Mouse (Mus musculus) kidney, adult 2 months (tissue): ENCODE results near the gene Iqck. TPM values are rescaled to one million over a fixed set of nuclear protein-coding genes. Genes with fewer than 3 reads are reported as not detected.

Experiments
- DNase-seq: peaks from one replicate; pipeline ENCODE4 v3.0.0; 2021
- H3K27ac ChIP-seq: fragments of 200-500 bp; 2 replicates; pipeline ENCODE4 v1.5.1; 2012; ENCODE audit warnings: low read depth, low read length, control low read depth, inconsistent platforms; ENCODE audit not compliant: insufficient read depth
- H3K27me3 ChIP-seq: fragments of 200-500 bp; replicated peaks from 2 replicates; pipeline ENCODE4 v1.6.1; 2012; ENCODE audit warnings: mild to moderate bottlenecking, moderate library complexity, low read length, inconsistent platforms; ENCODE audit not compliant: control insufficient read depth, insufficient read depth
- H3K36me3 ChIP-seq: fragments of 200-500 bp; 2 replicates; pipeline ENCODE4 v1.6.1; 2012; ENCODE audit warnings: mild to moderate bottlenecking, moderate library complexity, low read length, inconsistent platforms; ENCODE audit not compliant: control insufficient read depth, insufficient read depth
- H3K4me1 ChIP-seq: fragments of 200-500 bp; 2 replicates; pipeline ENCODE4 v1.6.1; 2011; ENCODE audit warnings: low read length; ENCODE audit not compliant: control insufficient read depth, insufficient read depth
- H3K4me3 ChIP-seq: fragments of 200-500 bp; 2 replicates; pipeline ENCODE4 v1.5.1; 2011; ENCODE audit warnings: mild to moderate bottlenecking, low read depth, low read length, control low read depth; ENCODE audit not compliant: insufficient read depth
- CTCF ChIP-seq: fragments of 200-500 bp; conservative IDR thresholded peaks from 2 replicates; pipeline ENCODE4 v1.5.1; 2011; ENCODE audit warnings: low read depth, mild to moderate bottlenecking, control low read depth, low read length, moderate library complexity, mixed read lengths; ENCODE audit not compliant: insufficient read depth, insufficient read length
- POLR2A ChIP-seq: fragments of 200-500 bp; IDR thresholded peaks from one replicate; pipeline ENCODE4 v1.6.1; 2011; ENCODE audit warnings: low read depth, low read length, control low read depth
- WGBS: fragments of 180-500 bp; shearing (Covaris S2); methylation state at CpG from one replicate; pipeline ENCODE4 v1.1.7; 2018; 5-methylcytosine and 5-hydroxymethylcytosine counted together
- polyA plus RNA-seq: library from polyadenylated mRNA; depleted of rRNA; stranded (reverse); fragments of >200 nt; gene quantifications from 2 replicates; pipeline ENCODE4 v1.2.3, GENCODE M21; 2012

Iqck gene
- polyA plus RNA-seq, 1 experiment, result 2.0 TPM

DNA sequence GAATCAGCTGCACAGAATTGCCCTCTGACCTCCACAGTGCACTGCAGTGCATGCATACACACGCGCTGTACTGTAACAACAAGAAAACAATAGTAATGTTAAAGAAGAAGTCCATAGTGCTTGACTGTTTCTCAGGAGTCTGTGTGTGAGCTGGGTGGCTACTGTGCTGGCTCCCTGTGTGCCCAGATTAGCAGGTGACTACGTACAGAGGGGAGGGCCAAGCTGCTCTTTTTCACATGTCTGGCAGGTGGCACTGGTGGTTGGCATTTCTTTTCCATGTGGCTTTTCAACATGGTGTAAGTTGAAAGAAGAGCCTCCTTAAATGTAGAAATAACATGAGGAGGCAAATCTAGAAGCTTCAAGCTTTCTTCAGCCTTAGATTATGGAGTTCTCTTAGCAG, 72.8 kb downstream of the Iqck start:
- H3K27ac ChIP-seq, result no peak overlapping the region
- WGBS, result 91% methylated on average over 3 of the region's 3 CpGs
- H3K4me3 ChIP-seq, result no peak overlapping the region
- H3K4me1 ChIP-seq, result no peaks in the 10 kb centered on the region
- no peaks in the 10 kb centered on the region for H3K27me3 ChIP-seq
- H3K36me3 ChIP-seq, result no peaks in the 10 kb centered on the region
- no peak for TF ChIP-seq POLR2A
- TF ChIP-seq CTCF, result no peak
- DNase-seq, result no peak

GRCm38 (mm10) chr7:118928916-118929315, 73.4 kb downstream of the Iqck start:
- Histone ChIP-seq H3K27me3 (no peaks in the 10 kb centered on the region), H3K36me3 (no peaks in the 10 kb centered on the region), H3K27ac (0 out of 2 replicates have a peak overlapping the region, but pooled peaks have one; percentile 6), H3K4me1 (no peaks in the 10 kb centered on the region), H3K4me3 (no peak overlapping the region)
- 81% methylated on average over 8 of the region's 8 CpGs for WGBS
- TF ChIP-seq POLR2A, result no peak
- no peak for TF ChIP-seq CTCF
- no peak for DNase-seq

DNA sequence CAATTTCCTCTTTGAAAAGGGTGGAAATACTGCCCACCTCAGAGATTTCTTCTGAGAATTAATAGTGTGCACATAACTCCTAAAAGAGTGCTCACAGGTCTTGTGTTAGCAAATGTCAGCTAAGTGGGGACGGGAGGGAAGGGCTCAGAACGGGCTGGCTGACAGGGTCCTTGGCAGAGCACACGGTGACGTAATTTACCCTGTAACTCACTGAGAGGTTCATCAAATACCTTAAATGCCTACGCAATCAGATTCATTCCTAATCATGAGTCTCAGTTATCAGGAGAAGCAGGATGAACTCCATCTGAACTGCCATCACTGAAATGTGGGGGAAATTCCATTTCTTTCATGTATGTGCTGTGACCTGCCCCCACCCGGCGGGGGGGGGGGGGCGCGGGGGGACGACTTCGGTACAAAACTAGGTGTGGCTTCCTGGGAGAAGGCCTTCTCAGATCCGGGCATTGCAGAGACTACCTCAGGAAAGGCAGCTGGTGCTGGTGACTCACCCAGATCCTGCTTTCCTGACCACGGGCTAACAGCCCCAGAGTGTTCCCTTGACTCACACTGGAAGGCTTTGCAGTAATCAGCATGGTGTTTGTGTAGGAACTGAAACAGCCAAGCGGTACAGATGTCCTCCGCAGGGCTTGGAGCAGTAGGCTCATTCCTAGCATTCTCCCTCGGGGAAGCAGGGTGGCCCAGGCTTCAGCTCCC, 74.2 kb downstream of the Iqck start:
- peak; percentile 12 for DNase-seq
- H3K4me1 ChIP-seq, result no peaks in the 10 kb centered on the region
- TF ChIP-seq CTCF (no peak), POLR2A (no peak)
- WGBS, result 28% methylated on average over 16 of the region's 16 CpGs
- H3K27me3 ChIP-seq, result no peaks in the 10 kb centered on the region
- H3K27ac ChIP-seq, result 0 out of 2 replicates have a peak overlapping the region, but pooled peaks have one; percentile 11
- H3K36me3 ChIP-seq, result no peaks in the 10 kb centered on the region
- no peak overlapping the region for H3K4me3 ChIP-seq

DNA sequence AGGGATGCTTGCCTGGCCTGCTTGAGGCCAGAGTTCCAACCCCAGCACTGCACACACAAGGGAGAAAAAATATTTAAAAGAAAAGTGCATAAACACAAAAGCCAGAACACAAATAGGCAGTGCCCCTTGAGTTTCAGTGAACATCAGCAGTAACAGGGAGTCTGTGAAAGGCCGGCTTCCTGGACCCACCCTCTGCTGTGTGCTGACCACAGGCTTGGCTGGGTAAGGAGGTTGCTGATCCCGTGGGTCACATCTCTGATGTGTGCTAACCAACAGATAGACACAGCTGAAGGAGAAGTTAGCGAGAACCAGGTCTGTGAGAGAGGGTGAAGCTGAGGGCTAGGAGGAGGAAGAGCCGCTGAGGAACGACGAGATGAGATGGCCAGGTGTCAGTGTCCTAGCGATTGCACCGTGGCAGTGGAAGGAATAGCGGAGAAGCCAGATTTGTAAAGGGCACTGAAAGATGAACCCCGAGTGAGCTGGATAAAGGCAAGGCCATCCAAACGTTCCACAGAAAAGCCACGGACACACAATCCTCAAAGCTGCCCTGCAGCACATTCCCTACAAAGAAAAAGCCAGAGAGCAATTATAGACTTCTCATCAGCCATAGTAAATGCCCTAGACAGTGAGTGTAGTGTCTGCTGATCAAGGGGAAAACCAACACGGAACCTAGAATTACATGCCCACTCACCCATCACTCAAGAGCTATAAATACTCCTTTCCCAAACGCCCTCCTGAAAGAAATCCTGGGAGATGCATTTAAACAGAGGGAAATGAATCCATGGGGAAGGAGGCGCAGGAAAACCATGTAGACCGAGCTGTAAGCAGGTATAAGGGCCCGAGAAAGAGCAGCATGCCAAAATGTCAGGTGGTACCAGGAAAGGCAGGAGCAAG, 76.2 kb downstream of the Iqck start:
- WGBS, result 66% methylated on average over 17 of the region's 17 CpGs
- TF ChIP-seq POLR2A (no peak), CTCF (no peak)

DNA sequence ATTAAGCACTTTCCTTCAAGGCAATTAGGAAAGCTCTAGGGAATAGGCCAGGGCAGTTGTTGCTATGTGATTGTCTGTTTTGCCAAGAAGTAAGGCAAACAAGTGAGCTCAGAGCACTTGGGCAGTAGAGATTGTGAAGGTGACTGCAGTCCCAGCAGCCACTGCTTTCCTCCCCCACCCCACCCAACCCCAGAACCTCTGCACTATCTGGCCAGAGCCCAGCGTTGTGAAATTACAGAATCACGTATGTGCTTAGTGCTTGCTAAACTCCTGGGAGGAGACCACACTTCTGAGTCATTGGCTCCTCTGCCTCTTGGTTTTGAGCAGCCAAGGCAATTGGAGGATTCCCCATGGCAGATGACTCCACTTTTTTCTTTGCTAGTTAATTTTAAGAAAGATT, 79.8 kb downstream of the Iqck start:
- Histone ChIP-seq H3K4me1 (no peaks in the 10 kb centered on the region), H3K36me3 (no peaks in the 10 kb centered on the region), H3K4me3 (no peak overlapping the region), H3K27me3 (no peaks in the 10 kb centered on the region), H3K27ac (no peak overlapping the region)
- DNase-seq, result no peak
- WGBS, result 52% methylated on average over 2 of the region's 2 CpGs
- TF ChIP-seq POLR2A (no peak), CTCF (no peak)

More for the DNA sequence above, 76.2 kb downstream of the Iqck start:
- H3K36me3 ChIP-seq, result no peaks in the 10 kb centered on the region
- no peak overlapping the region for H3K4me3 ChIP-seq
- no peaks in the 10 kb centered on the region for H3K27me3 ChIP-seq
- no peak for DNase-seq
- H3K4me1 ChIP-seq, result no peaks in the 10 kb centered on the region
- H3K27ac ChIP-seq, result no peak overlapping the region

DNA sequence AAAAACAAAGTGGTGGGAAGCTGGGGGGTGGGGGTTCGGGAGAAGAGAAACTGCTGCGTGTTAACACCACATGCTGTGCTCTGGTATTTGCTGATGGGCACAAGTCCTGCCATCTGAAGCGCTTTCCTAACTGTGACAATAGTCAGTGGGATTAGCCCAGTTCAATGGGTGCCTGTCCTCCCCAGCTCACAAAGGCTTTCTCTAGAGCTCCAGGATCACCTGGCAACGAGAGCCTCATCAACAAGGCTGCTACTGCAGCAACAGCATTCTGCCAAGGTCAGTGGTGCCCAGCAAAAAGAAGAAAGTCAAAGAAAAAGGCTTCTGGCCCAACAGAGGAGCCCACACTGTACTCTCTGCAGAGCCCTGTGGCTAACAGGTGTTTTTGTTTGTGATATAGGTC, 81.3 kb downstream of the Iqck start:
- Histone ChIP-seq H3K27me3 (no peaks in the 10 kb centered on the region; the same call in 1 of the 2 replicates), H3K4me3 (no peak overlapping the region), H3K27ac (no peak overlapping the region), H3K4me1 (no peaks in the 10 kb centered on the region), H3K36me3 (no peaks in the 10 kb centered on the region)
- TF ChIP-seq CTCF (no peak), POLR2A (no peak)
- DNase-seq, result no peak
- WGBS, result 66% methylated on average over 4 of the region's 4 CpGs
